Mouse (Mus musculus): ENCODE data around the gene Mgst3.

Gene Mgst3

GRCm38 (mm10) chr1:167393683-167394492, at the start of gene Mgst3:
Mgst3 (minus strand) TSS chr1:167393841.
- peak; percentile 92 for DNase-seq (ENCODE audit: low read depth, low spot score)

GRCm38 (mm10) chr1:167438231-167438885, 44.7 kb upstream of the Mgst3 start:
- DNase-seq (ENCODE audit: low read depth, low spot score) = no peak

- no peak for DNase-seq (ENCODE audit: low read depth, low spot score)
Observed at GRCm38 (mm10) chr1:167437091-167437490, 43.5 kb upstream of the Mgst3 start.

GRCm38 (mm10) chr1:167436186-167436975, 42.7 kb upstream of the Mgst3 start:
- no peak for DNase-seq (ENCODE audit: low read depth, low spot score)

GRCm38 (mm10) chr1:167434931-167435330, 41.3 kb upstream of the Mgst3 start:
- DNase-seq (ENCODE audit: low read depth, low spot score) = no peak

DNA sequence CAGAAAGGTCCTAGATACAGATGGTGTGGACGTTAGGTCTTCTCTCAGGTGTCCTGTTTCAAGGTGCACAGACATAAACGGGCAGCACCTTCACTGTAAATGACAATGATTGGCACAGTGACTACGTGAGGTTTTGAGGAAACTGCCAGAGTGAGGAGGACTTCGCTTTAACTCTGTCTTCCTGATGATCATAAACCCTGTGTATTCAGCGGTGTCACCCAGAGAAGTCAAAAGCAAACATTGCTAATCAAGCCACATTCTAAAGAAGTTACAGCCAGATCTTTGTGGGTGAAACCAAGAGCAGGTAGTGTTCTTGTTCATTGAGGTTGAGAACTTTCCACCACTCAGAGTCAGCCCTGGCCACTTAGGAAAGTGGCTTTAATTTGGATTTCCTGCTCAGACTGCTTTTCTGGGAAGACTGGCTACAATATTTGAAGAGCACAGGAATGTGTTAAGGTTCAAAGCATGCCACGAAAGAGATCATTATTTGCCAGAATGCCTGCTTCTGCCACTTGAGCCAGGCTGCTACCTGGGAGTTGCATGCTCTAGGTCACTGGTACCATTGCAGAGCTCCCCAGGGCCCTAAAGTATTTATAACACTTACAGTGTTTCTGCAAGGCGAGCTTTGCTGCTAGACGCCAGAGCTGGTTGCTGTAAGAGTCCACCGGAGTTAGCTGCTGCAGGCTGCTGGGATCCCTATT, 37.5 kb upstream of the Mgst3 start:
- DNase-seq (ENCODE audit: low read depth, low spot score) = no peak

- no peak for DNase-seq (ENCODE audit: low read depth, low spot score)
Observed at GRCm38 (mm10) chr1:167426681-167427080, 33.0 kb upstream of the Mgst3 start.

DNA sequence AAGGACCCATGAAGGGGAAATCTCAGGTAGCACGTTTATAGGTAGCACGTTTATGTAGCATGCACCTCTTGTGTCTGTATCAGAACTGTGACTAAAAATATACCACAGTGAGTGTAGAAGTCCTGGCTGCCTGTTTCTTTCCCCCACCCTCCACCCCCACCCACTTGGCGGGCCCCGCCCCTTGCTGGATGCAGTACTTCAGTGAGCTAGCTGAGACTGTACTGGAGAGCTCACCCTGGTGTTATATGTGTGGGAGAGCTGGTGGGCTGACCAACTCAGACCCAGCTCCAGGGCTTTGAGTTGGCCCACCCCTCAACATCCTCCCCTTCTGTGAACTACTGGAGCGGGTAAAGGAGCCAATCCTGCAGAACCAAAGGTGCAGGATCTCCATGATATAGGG, 31.9 kb upstream of the Mgst3 start:
- DNase-seq (ENCODE audit: low read depth, low spot score) = no peak

- DNase-seq (ENCODE audit: low read depth, low spot score) = no peak
Observed at GRCm38 (mm10) chr1:167422501-167423240, 29.0 kb upstream of the Mgst3 start.

DNA sequence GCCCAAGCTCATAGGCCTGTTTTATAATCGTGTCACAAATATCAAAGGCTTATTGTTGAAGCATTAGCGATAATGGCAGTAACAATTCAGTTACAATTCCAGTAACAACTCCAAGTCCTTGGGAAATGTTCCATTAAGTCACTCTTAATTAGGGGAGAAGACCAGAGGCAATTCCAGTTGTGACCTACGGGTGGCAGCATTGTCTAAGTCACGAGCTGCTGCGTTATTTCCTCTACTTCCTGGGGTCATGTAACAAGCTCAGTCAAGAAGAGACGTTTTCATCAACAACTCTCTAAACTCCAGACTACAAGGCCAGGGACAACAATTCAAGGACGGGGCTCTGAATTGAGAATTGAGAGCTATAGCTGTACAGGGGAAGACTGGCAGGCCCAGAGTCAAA, 21.2 kb upstream of the Mgst3 start:
- peak; percentile 54 for DNase-seq (ENCODE audit: low read depth, low spot score)

GRCm38 (mm10) chr1:167411991-167412715, 18.5 kb upstream of the Mgst3 start:
- no peak for DNase-seq (ENCODE audit: low read depth, low spot score)

DNA sequence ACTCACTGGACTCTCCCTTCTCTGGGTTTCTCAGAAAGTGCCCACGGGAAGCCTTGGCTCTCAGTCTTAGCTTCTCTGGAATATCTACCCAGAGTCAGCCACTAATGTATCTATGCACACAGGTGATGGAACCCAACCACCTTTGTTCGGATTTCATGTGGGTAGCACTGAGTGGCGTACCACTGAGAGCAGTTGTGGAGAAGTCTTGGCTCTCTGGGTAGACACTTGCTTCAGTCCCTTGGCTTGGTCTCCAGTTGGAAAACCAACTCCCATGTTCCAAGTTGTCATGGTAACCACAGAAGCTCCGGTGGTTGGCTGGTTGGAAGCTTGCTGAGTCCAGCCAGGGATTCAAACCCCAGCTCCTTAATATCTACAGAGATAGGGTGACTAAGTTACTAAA, 16.0 kb upstream of the Mgst3 start:
- DNase-seq (ENCODE audit: low read depth, low spot score) = no peak

- no peak for DNase-seq (ENCODE audit: low read depth, low spot score)
Observed at GRCm38 (mm10) chr1:167405237-167405636, 11.6 kb upstream of the Mgst3 start.

DNA sequence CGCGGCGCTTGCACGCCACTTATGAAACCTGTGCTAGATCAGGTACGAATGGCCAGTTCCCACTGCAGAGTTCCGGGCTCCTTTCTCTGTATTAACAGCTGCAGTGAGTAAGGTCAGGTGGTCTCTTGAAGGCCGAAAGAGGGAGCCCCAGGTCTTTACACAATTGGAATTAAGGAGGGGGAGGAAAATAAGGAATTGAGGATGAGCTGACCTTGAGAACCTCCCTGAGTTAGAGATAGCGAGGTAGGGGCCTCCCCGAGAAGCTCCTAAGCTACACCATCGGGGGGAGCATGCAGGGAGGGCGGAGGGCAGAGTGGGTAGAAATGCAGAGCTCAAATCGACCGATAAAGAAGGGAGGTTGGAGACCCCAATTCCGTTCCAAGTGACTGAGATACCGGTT, 360 bp downstream of the Mgst3 start:
- no peak for DNase-seq (ENCODE audit: low read depth, low spot score)

DNA sequence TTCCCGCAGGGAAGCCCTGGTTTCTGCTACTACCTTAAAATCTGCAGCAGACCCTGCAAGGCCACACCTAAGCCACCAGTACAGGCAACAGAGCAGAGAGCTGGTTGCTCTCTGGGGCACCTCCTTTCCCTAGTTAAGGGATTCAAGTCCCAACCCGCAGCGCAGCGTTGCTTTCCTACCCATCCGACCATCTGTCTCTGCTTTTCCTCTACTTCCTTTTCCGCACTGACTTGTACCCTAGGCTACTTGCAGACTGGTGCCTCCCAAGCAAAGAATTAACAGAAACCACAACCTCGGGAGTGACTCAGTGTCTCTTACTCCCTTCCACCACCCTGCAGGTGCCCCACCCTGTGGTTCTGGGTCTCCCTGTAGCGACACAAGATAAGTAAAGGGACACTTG, 954 bp downstream of the Mgst3 start:
- DNase-seq (ENCODE audit: low read depth, low spot score) = no peak

DNA sequence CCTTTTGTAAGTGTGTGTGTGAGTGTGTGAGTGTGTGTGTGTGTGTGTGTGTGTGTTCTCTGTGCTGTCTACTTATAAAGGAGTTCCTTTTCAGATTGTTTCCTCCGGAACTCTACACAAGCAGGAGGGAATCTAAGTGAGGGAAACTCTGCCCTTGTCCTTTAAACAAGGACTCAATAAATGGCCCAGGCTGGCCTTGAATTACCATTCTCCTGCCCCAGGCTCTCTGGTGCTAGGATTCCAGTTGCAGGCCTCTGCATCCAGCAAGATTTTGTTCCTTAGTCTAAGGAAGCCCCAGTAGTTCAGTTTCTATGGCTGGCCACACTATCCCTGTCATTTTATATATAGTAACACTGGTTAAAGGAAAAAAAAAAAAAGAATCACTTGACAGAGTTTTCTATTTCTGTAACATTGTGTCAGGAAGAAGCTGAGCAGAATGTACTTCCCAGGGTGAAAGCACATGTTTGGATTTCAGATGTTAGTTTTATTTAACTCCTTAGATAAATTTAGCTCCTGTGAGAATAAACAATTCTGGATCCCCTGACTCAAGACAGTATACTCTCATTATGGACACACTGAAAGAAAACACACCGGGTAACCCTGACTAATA, 1.5 kb downstream of the Mgst3 start:
- no peak for DNase-seq (ENCODE audit: low read depth, low spot score)

DNA sequence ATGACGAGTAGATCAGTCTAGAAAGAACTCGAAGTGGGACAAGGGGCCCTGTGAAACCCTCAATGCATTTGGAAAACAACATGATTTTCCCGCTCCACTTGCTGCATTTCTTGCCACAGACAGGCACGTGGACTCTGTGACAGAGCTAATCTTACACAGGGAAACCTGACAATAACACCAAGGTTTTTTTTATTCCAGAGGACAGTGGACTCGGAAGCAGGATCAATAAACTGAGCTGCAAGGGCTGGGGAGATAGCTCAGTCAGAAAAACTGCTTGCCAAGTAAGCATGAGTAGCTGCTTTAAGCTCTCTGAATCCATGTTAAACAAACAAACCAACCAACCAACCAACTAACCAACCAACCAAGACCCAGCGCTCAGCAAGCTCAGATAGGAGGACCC, 2.4 kb downstream of the Mgst3 start:
- DNase-seq (ENCODE audit: low read depth, low spot score) = no peak

DNA sequence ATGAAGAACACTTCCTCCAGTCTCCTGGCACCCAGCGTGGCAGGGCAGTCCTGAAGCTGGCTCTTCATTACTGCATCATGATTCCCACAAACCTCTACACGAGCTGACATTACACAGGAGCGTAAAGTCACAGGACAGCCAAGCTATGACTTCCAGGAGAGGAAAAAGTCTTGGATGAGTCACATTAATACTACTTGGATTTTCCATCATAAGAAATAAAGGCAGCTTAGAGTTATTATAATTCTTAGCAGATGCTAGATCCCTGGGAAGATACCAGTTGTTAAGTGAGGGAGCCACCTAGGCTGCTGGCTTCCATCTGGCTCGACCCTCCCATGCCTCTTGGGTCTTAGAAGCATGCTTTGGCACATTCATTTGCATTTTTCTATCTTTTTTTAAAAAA, 3.3 kb downstream of the Mgst3 start:
- no peak for DNase-seq (ENCODE audit: low read depth, low spot score)

DNA sequence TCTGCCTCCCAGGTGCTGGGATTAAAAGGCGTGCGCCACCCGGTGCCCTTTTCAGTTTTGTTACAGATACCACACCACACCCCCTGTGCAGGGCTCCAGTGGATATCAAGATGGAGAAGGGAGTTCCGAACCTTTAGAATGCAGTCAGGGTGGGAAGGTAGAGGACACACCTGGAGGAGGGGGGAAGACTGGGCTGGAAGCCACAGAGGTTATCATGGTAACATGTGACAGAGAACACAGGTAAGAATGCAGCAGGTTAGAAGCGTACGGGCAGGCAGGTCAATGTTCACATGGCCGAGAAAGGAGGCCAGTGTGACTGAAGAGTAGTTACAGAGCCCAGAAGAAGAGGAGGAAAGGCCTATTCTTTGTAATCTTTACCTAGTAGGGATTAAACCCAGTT, 4.1 kb downstream of the Mgst3 start:
- no peak for DNase-seq (ENCODE audit: low read depth, low spot score)

DNA sequence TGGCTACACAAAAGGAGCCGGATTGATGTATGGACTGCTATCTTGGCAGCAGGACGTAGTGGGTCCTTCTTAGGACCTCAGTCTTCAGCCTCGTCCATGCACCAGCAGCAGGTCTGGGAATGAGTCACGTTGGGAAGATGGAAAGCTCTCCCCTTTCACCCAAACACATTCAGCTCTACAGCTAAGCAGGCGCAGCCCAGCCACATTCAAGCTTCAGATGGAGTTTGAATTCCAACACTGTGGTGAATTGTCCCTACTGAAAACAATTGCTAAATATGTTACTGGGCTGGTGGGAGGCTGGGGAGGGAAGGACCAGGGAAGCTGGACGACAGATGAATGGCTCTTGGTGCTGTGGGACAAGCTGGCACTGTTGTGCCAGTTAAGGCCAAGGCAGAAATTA, 5.1 kb downstream of the Mgst3 start:
- DNase-seq (ENCODE audit: low read depth, low spot score) = no peak
